Mouse (Mus musculus): Measurements from ENCODE around the gene Gata3. TPM values are rescaled to one million over a fixed set of nuclear protein-coding genes. Genes with fewer than 3 reads are reported as not detected.

Gata3 gene
- polyA plus RNA-seq, 1 experiment from 2014 or later = 0.83 TPM

- ATAC-seq (no peak), DNase-seq (ENCODE audit: low read depth, low spot score) (no peak)
- ChIA-PET CTCF (interaction anchor here (0.8 kb wide), 1 partner anchor 254 kb away, joined by 3 read pairs; no protein-coding TSS in a partner anchor), POLR2A (interaction anchor here (1.3 kb wide), 1 partner anchor 407 kb away, joined by 3 read pairs; no protein-coding TSS in a partner anchor)
- no peak for TF ChIP-seq CTCF (IDR thresholded peaks at IDR 0.05)
- no peaks in the 10 kb centered on the region for H3K27me3 ChIP-seq
- in situ Hi-C loops (cut with MboI; ENCODE audit: low pct_unique_long_range_greater_than_20kb) = no loop called here
Measured at GRCm38 (mm10) chr2:9873757-9874156, 16.1 kb downstream of the Gata3 start.

GRCm38 (mm10) chr2:9872682-9873081, 17.2 kb downstream of the Gata3 start:
- H3K27me3 ChIP-seq = no peaks in the 10 kb centered on the region
- no peak for TF ChIP-seq CTCF (IDR thresholded peaks at IDR 0.05)
- ATAC-seq (no peak), DNase-seq (ENCODE audit: low read depth, low spot score) (no peak)
- ChIA-PET CTCF (no interaction called here), POLR2A (no interaction called here)
- in situ Hi-C loops (cut with MboI; ENCODE audit: low pct_unique_long_range_greater_than_20kb) = no loop called here

GRCm38 (mm10) chr2:9871798-9872197, 18.0 kb downstream of the Gata3 start:
- CTCF ChIA-PET = no interaction called here
- POLR2A ChIA-PET = no interaction called here
- TF ChIP-seq CTCF (IDR thresholded peaks at IDR 0.05) = no peak
- in situ Hi-C loops (cut with MboI; ENCODE audit: low pct_unique_long_range_greater_than_20kb) = no loop called here
- ATAC-seq = no peak
- no peak for DNase-seq (ENCODE audit: low read depth, low spot score)
- no peaks in the 10 kb centered on the region for H3K27me3 ChIP-seq

- ATAC-seq = no peak
- TF ChIP-seq CTCF (IDR thresholded peaks at IDR 0.05) = no peak
- H3K27me3 ChIP-seq = no peaks in the 10 kb centered on the region
- ChIA-PET POLR2A (no interaction called here), CTCF (no interaction called here)
- no peak for DNase-seq (ENCODE audit: low read depth, low spot score)
- in situ Hi-C loops (cut with MboI; ENCODE audit: low pct_unique_long_range_greater_than_20kb) = no loop called here
Measured at GRCm38 (mm10) chr2:9871141-9871716, 18.6 kb downstream of the Gata3 start.

GRCm38 (mm10) chr2:9867092-9867825, 22.6 kb downstream of the Gata3 start:
- ChIA-PET POLR2A (interaction anchor here (0.6 to 0.7 kb wide), 3 partner anchors 65 to 499 kb away, joined by 3 to 8 read pairs (median 7); no protein-coding TSS in a partner anchor), CTCF (interaction anchor here (1.6 kb wide), 1 partner anchor 11 kb away, joined by 4 read pairs; no protein-coding TSS in a partner anchor)
- TF ChIP-seq CTCF (IDR thresholded peaks at IDR 0.05) = no peak
- ATAC-seq (no peak), DNase-seq (ENCODE audit: low read depth, low spot score) (no peak)
- in situ Hi-C loops (cut with MboI; ENCODE audit: low pct_unique_long_range_greater_than_20kb) = no loop called here
- H3K27me3 ChIP-seq = no peaks in the 10 kb centered on the region

- DNase-seq (ENCODE audit: low read depth, low spot score) (no peak), ATAC-seq (no peak)
- H3K27me3 ChIP-seq = no peaks in the 10 kb centered on the region
- in situ Hi-C loops (cut with MboI; ENCODE audit: low pct_unique_long_range_greater_than_20kb) = no loop called here
- ChIA-PET POLR2A (no interaction called here), CTCF (no interaction called here)
- no peak for TF ChIP-seq CTCF (IDR thresholded peaks at IDR 0.05)
Measured at GRCm38 (mm10) chr2:9860698-9861097, 29.1 kb downstream of the Gata3 start.

- TF ChIP-seq CTCF (IDR thresholded peaks at IDR 0.05) = no peak
- ATAC-seq = no peak
- ChIA-PET POLR2A (no interaction called here), CTCF (interaction anchor here (1.2 to 1.3 kb wide), 2 partner anchors 11 to 20 kb away, joined by 3 to 4 read pairs; no protein-coding TSS in a partner anchor)
- no peaks in the 10 kb centered on the region for H3K27me3 ChIP-seq
- in situ Hi-C loops (cut with MboI; ENCODE audit: low pct_unique_long_range_greater_than_20kb) = no loop called here
- DNase-seq (ENCODE audit: low read depth, low spot score) = no peak
Measured at GRCm38 (mm10) chr2:9855861-9856260, 34.0 kb downstream of the Gata3 start.

GRCm38 (mm10) chr2:9852851-9853576, 36.8 kb downstream of the Gata3 start:
- in situ Hi-C loops (cut with MboI; ENCODE audit: low pct_unique_long_range_greater_than_20kb) = no loop called here
- ChIA-PET CTCF (interaction anchor here (1.1 kb wide), 1 partner anchor 10 kb away, joined by 3 read pairs; no protein-coding TSS in a partner anchor), POLR2A (no interaction called here)
- no peaks in the 10 kb centered on the region for H3K27me3 ChIP-seq
- no peak for ATAC-seq
- DNase-seq (ENCODE audit: low read depth, low spot score) = no peak
- no peak for TF ChIP-seq CTCF (IDR thresholded peaks at IDR 0.05)

- DNase-seq (ENCODE audit: low read depth, low spot score) (no peak), ATAC-seq (no peak)
- in situ Hi-C loops (cut with MboI; ENCODE audit: low pct_unique_long_range_greater_than_20kb) = no loop called here
- ChIA-PET POLR2A (no interaction called here), CTCF (interaction anchor here (0.9 kb wide), 1 partner anchor 14 kb away, joined by 3 read pairs; no protein-coding TSS in a partner anchor)
- no peaks in the 10 kb centered on the region for H3K27me3 ChIP-seq
- no peak for TF ChIP-seq CTCF (IDR thresholded peaks at IDR 0.05)
Measured at GRCm38 (mm10) chr2:9835195-9835594, 54.6 kb downstream of the Gata3 start.

- CTCF ChIA-PET = no interaction called here
- in situ Hi-C loops (cut with MboI; ENCODE audit: low pct_unique_long_range_greater_than_20kb) = no loop called here
- H3K27me3 ChIP-seq = no peaks in the 10 kb centered on the region
- ATAC-seq = no peak
- TF ChIP-seq CTCF (IDR thresholded peaks at IDR 0.05) = no peak
- POLR2A ChIA-PET = no interaction called here
- DNase-seq (ENCODE audit: low read depth, low spot score) = no peak
Measured at GRCm38 (mm10) chr2:9833712-9834111, 56.1 kb downstream of the Gata3 start.

- H3K27me3 ChIP-seq = no peaks in the 10 kb centered on the region
- ChIA-PET CTCF (no interaction called here), POLR2A (no interaction called here)
- DNase-seq (ENCODE audit: low read depth, low spot score) = no peak
- ATAC-seq = no peak
- no peak for TF ChIP-seq CTCF (IDR thresholded peaks at IDR 0.05)
- in situ Hi-C loops (cut with MboI; ENCODE audit: low pct_unique_long_range_greater_than_20kb) = no loop called here
Measured at GRCm38 (mm10) chr2:9827624-9828023, 62.2 kb downstream of the Gata3 start.

Data from Patski (cell line).